Mouse (Mus musculus) midbrain, embryonic 11.5 days (tissue): Measurements from ENCODE around the gene Mttp. TPM values are rescaled to one million over a fixed set of nuclear protein-coding genes. Genes with fewer than 3 reads are reported as not detected.
A peak's percentile ranks its signal among the peaks of the same experiment; 100 is the strongest.

ENCODE experiments used
- ATAC-seq: fragments of 200-750 bp; cut with Nextera tagmentation; 2 replicates; pipeline ENCODE4 v1.8.0; 2017; ENCODE audit warnings: moderate TSS enrichment, moderate library complexity; ENCODE audit not compliant: low FRiP score
- DNase-seq: peaks from one replicate; pipeline ENCODE4 v3.0.0; 2015; ENCODE audit warnings: low spot score; ENCODE audit errors: missing footprints
- H3K27ac ChIP-seq: fragments of 300-500 bp; sonication (generic); 2 replicates; pipeline ENCODE4 v1.5.1; 2014; ENCODE audit warnings: low read depth, low read length
- H3K27me3 ChIP-seq: fragments of 300-500 bp; sonication (generic); 2 replicates; pipeline ENCODE4 v1.6.1; 2014; ENCODE audit warnings: mild to moderate bottlenecking, low read length, moderate library complexity, mixed read lengths; ENCODE audit not compliant: control insufficient read depth, insufficient read depth
- H3K36me3 ChIP-seq: fragments of 300-500 bp; sonication (generic); 2 replicates; pipeline ENCODE4 v1.6.1; 2014; ENCODE audit warnings: mild to moderate bottlenecking, low read length, moderate library complexity, mixed read lengths; ENCODE audit not compliant: control insufficient read depth, insufficient read depth
- H3K4me1 ChIP-seq: fragments of 300-500 bp; sonication (generic); 2 replicates; pipeline ENCODE4 v1.6.1; 2014; ENCODE audit warnings: low read length; ENCODE audit not compliant: control insufficient read depth, insufficient read depth
- H3K4me2 ChIP-seq: fragments of 300-500 bp; sonication (generic); 2 replicates; pipeline ENCODE4 v1.6.1; 2014; ENCODE audit warnings: mild to moderate bottlenecking, moderate library complexity
- H3K4me3 ChIP-seq: fragments of 300-500 bp; sonication (generic); 2 replicates; pipeline ENCODE4 v1.5.1; 2014; ENCODE audit warnings: low read depth, low read length
- H3K9ac ChIP-seq: fragments of 300-500 bp; sonication (generic); 2 replicates; pipeline ENCODE4 v1.6.1; 2014; ENCODE audit warnings: low read length
- H3K9me3 ChIP-seq: fragments of 300-500 bp; sonication (generic); 2 replicates; pipeline ENCODE4 v1.6.1; 2016; ENCODE audit warnings: low read length; ENCODE audit not compliant: control insufficient read depth
- WGBS: fragments of 180-500 bp; shearing (Covaris S2); extraction: QIAGEN DNeasy Blood & Tissue Kit; methylation state at CpG from one replicate; pipeline ENCODE4 v1.1.7; 2014; 5-methylcytosine and 5-hydroxymethylcytosine counted together
- polyA plus RNA-seq: library from polyadenylated mRNA; unstranded; fragments of >200 nt; fragmentation: Nextera tagmentation; extraction: Ambion mirVana; gene quantifications from 2 replicates; pipeline ENCODE4 v1.2.1, GENCODE M21; 2014

The Mttp gene
- polyA plus RNA-seq, 1 experiment from 2014 or later = 10.0 TPM

DNA sequence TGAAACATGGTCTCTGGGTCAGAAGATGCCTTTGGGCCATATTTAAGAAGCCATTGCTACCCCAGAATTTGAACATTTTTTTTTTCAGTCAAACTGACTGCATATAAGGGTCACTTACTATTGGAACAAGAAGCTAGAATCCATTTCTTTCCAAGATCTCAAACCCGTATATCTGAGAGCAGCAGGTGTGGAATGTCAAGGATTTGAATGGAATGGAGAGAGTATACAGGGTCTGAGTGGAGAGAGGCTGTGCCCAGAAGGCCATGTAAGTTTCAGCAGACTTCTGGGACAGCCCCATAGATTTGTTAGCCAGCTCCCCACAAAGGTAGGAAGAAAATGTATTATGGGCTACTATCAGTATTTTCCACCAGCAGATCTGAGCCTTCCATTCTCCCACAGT lies 66.1 kb downstream of the Mttp start:
- Histone ChIP-seq H3K4me2 (no peak overlapping the region), H3K36me3 (no peaks in the 10 kb centered on the region), H3K4me3 (no peak overlapping the region), H3K27me3 (no peaks in the 10 kb centered on the region), H3K9me3 (no peaks in the 10 kb centered on the region), H3K27ac (no peak overlapping the region), H3K9ac (no peak overlapping the region), H3K4me1 (no peaks in the 10 kb centered on the region)
- DNase-seq (no peak), ATAC-seq (no peak)
- WGBS = 81% methylated on average over 1 of the region's 1 CpGs

DNA sequence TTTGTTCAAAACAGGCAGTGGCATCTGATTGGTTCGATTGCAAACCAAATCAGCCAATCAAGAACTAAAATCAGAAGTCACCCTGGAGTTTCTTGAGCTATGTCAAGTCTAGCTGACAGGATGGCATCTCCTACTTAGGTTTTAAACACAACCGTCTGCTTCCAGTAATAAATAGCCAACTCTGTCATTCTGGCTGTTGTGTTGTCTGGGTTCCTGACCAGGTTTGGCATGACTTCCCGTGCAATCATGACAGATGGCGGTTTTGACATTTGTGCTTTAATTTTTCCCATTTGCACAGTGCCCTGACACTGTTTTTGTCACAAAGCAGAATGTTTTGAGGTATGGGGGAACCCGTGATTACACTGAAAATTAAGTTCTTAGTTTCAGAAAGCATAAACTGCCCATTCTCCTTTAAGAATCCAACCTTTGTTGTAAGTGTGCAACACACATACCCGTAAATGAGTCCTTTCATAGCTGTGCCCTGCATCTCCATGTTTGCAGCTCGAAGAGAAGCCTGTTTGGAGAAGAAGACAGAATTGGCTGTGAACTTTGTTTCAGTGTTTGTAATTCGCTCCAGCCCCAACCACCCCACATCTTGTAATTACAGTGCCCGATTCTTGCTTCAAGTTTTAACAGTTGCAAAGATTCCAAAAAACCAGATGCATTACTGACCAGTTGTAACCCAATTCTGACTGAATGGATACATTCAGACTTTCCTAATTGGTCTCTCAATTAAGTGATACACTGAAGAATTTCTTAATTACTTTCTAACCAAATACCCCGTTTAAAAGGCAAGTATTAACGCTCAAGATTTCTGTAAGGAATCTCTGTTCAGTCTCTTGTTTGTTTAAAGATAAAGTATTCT lies 67.1 kb downstream of the Mttp start:
- Histone ChIP-seq H3K36me3 (no peaks in the 10 kb centered on the region), H3K9ac (no peak overlapping the region), H3K9me3 (no peaks in the 10 kb centered on the region), H3K4me2 (no peak overlapping the region), H3K4me3 (no peak overlapping the region), H3K27ac (no peak overlapping the region), H3K4me1 (no peaks in the 10 kb centered on the region), H3K27me3 (no peaks in the 10 kb centered on the region)
- WGBS = 82% methylated on average over 11 of the region's 11 CpGs
- no peak for DNase-seq
- ATAC-seq = no peak

DNA sequence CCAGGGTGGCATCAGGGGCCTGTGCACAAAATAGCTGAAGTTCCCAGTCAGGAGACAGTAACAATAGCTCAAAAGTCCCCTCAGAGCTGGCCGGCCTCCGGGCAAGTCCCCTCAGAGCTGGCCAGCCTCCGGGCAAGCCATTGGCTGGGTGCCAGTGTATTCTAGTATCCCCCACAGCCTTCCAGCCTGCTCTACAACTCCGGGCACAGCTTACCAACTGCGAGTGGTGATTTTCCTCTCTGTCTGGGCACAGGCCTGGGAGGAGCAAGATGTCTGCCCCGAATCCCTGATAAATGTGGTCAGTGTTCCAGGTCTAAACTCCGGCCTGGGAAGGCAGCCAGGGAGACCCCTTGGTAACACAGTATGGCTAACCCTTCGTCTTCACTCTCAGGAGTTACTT lies 69.6 kb downstream of the Mttp start:
- no peaks in the 10 kb centered on the region for H3K36me3 ChIP-seq
- H3K9ac ChIP-seq = no peak overlapping the region
- H3K4me1 ChIP-seq = peaks cover 3% of the 10 kb centered on the region; the same call in 1 of the 2 replicates
- no peak overlapping the region for H3K4me2 ChIP-seq
- DNase-seq (no peak), ATAC-seq (no peak)
- no peaks in the 10 kb centered on the region for H3K9me3 ChIP-seq
- WGBS = 87% methylated on average over 8 of the region's 8 CpGs
- no peak overlapping the region for H3K27ac ChIP-seq
- no peaks in the 10 kb centered on the region for H3K27me3 ChIP-seq
- no peak overlapping the region for H3K4me3 ChIP-seq

DNA sequence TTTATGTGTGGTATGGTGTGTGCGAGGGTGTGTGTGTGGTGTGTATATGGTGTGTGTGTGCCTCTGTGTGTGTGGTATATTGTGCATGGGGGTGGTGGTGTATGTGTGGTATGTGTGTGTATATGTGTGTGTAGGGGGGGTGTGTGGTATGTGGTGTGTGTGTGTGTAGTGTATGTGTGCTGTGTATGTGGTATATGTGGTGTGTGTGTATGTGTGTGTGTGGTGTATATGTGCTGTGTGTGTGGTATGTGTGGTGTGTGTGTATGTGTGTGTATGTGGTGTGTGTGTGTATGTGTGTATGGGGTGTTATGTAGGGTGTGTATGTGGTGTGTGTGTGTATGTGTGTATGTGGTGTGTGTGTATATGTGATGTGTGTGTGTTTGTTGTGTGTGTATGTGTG lies 70.6 kb downstream of the Mttp start:
- ATAC-seq (no peak), DNase-seq (no peak)
- no peaks in the 10 kb centered on the region for H3K9me3 ChIP-seq
- H3K27me3 ChIP-seq = no peaks in the 10 kb centered on the region
- H3K4me1 ChIP-seq = peaks cover 3% of the 10 kb centered on the region; the same call in 1 of the 2 replicates
- H3K4me3 ChIP-seq = no peak overlapping the region
- no peak overlapping the region for H3K9ac ChIP-seq
- WGBS = 91% methylated on average over 1 of the region's 1 CpGs
- H3K4me2 ChIP-seq = no peak overlapping the region
- no peaks in the 10 kb centered on the region for H3K36me3 ChIP-seq
- no peak overlapping the region for H3K27ac ChIP-seq

DNA sequence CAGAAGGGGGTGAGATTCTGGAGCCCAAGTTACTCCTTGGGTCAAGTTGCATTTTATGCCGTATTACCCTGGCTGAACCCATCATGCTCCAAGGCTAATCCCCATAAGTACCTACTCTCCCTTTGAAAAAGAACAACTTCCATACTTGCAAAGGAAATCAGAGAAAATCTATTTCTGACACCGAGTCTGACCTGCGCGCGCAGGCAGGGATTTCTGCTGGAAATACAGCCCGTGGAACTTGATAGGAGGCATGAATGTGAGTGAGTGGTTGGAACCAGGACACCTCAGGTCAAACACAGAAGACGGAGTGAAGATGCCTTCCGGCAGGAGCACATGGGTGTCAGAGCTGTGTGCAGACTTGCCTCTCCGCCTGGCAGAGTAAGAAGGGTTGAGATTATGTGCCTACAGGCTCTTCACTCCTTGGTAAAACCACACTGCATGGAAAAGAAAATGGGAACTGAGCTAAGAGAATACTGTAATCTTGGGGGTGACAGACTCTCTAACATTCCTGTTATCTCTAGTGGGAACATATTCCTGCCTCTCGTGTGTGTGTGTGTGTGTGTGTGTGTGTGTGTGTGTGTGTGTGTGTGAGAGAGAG lies 73.2 kb downstream of the Mttp start:
- DNase-seq = peak; percentile 54
- no peaks in the 10 kb centered on the region for H3K27me3 ChIP-seq
- H3K4me3 ChIP-seq = no peak overlapping the region
- peaks cover 3% of the 10 kb centered on the region; the same call in 1 of the 2 replicates for H3K4me1 ChIP-seq
- no peak overlapping the region for H3K4me2 ChIP-seq
- WGBS = 86% methylated on average over 10 of the region's 10 CpGs
- H3K27ac ChIP-seq = no peak overlapping the region
- no peaks in the 10 kb centered on the region for H3K36me3 ChIP-seq
- no peak overlapping the region for H3K9ac ChIP-seq
- ATAC-seq = no peak
- H3K9me3 ChIP-seq = no peaks in the 10 kb centered on the region

DNA sequence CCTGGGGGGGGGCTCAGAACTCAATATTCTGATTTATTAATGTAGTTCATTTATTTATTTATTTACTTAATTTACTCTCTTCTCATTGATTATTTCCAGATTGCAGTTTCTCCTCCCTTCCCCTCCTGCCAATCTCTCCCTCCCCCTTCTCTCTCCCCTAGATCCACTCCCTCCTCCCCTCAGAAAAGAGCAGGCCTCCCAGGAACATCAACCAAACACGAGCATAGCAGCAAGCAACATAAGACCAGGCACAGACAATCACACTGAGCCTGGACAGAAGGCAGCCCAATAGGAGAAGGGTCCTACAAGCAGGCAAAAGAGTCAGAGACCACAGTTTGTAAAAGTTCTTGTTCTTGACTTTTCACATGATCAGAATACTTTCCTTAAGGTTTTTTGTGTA lies 73.8 kb downstream of the Mttp start:
- ATAC-seq (no peak), DNase-seq (peak; percentile 81)
- no peak overlapping the region for H3K4me3 ChIP-seq
- no peak overlapping the region for H3K4me2 ChIP-seq
- H3K9ac ChIP-seq = no peak overlapping the region
- H3K27me3 ChIP-seq = no peaks in the 10 kb centered on the region
- H3K27ac ChIP-seq = no peak overlapping the region
- H3K9me3 ChIP-seq = no peaks in the 10 kb centered on the region
- H3K4me1 ChIP-seq = peaks cover 3% of the 10 kb centered on the region; the same call in 1 of the 2 replicates
- WGBS = 11% methylated on average over 1 of the region's 1 CpGs
- H3K36me3 ChIP-seq = no peaks in the 10 kb centered on the region

DNA sequence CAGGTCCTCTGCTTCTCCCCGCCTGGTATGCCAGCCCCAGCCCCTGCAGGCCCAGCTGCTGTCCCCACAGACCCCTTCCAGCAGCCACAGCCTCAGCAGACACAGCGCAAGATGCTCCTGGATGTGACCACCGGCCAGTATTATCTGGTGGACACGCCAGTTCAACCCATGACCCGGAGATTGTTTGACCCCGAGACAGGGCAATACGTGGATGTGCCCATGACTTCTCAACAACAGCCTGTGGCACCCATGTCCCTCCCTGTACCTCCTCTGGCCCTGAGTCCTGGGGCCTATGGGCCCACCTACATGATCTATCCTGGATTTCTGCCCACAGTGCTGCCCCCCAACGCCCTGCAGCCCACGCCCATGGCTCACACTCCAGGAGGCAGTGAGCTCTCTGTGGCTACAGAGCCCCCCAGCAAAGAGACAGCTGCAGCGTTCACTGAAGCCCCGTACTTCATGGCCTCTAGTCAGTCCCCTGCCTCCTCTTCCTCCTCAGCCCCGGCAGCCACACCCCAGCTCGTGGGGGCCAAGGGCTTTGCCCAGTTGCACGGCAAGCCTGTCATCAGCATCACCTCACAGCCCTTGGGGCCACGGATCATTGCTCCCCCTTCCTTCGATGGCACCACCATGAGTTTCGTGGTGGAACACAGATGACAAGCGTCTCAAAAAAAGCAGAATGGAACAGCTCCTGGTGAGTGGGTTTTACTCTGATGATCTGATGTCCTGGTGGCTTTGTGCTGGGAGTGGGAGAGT lies 74.8 kb downstream of the Mttp start:
- ATAC-seq = no peak
- WGBS = 71% methylated on average over 18 of the region's 18 CpGs
- Histone ChIP-seq H3K9me3 (no peaks in the 10 kb centered on the region), H3K36me3 (no peaks in the 10 kb centered on the region), H3K9ac (no peak overlapping the region), H3K4me1 (peaks cover 3% of the 10 kb centered on the region; the same call in 1 of the 2 replicates), H3K4me2 (no peak overlapping the region), H3K27ac (no peak overlapping the region), H3K4me3 (no peak overlapping the region), H3K27me3 (no peaks in the 10 kb centered on the region)
- peak; percentile 70 for DNase-seq

DNA sequence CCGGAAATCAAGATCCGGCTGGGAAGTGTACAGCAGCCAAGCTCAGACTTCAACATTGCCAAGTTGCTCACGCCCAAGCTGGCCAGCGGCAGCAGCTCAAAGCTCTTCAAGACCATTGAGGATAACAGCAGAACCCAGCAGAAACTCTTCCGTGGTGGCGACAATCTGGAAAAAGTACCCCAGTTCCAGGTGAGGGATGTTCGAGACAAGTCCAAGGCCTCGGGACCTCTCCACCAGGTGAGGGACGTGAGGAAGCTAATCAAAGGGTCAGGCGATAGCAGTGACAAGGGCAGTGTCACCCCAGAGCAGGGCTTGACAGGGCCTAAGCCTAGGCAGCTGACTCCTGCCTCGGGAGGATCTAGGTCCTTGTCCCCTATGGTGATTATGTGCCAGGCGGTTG lies 76.7 kb downstream of the Mttp start:
- 95% methylated on average over 12 of the region's 12 CpGs for WGBS
- Histone ChIP-seq H3K4me1 (peaks cover 3% of the 10 kb centered on the region; the same call in 1 of the 2 replicates), H3K4me3 (no peak overlapping the region), H3K4me2 (no peak overlapping the region), H3K27me3 (no peaks in the 10 kb centered on the region), H3K9me3 (no peaks in the 10 kb centered on the region), H3K27ac (no peak overlapping the region), H3K36me3 (no peaks in the 10 kb centered on the region), H3K9ac (no peak overlapping the region)
- no peak for ATAC-seq
- peak; percentile 53 for DNase-seq

DNA sequence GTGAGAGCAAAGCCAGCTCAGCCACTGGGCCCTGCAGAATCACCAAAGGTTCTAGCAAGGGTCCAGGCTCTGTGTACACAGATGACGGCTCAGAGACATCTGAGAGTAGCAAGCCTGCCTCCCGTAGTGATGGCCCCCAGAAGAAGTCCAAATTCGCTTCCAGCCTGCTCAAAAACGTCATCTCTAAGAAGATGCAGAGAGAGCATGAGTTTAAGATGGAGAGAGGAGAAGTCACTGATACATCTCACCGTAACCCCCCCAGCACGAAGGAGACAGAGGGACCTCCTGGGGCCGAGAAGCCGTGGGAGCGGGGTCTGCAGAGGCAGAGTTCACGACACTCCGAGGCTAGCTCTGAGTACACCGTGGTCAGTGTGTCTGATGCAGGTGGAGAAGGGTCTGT lies 77.5 kb downstream of the Mttp start, which contains the start of gene Gm5105:
Gene Gm5105, minus strand, starts transcription at position 101 of the 400 bp plus-strand sequence.
- Histone ChIP-seq H3K9ac (no peak within 1 kb of the TSS), H3K4me3 (no peak within 1 kb of the TSS), H3K27me3 (no peaks in the 10 kb centered on the region), H3K4me1 (peaks cover 3% of the 10 kb centered on the region; the same call in 1 of the 2 replicates), H3K27ac (no peak within 1 kb of the TSS), H3K4me2 (no peak within 1 kb of the TSS), H3K36me3 (no peaks in the 10 kb centered on the region), H3K9me3 (no peaks in the 10 kb centered on the region)
- DNase-seq (peak; percentile 76), ATAC-seq (no peak)
- WGBS = 90% methylated on average over 12 of the region's 12 CpGs
